Mouse (Mus musculus) heart, postnatal 0 days (tissue): ENCODE results near the gene Sec31a.

Source experiments
- CTCF ChIP-seq: IDR thresholded peaks from 2 replicates; pipeline ENCODE4 v1.5.1; 2016; ENCODE audit warnings: antibody characterized with exemption, control low read depth, low read depth
- EP300 ChIP-seq: IDR thresholded peaks from 2 replicates; pipeline ENCODE4 v1.6.1; 2016; ENCODE audit warnings: antibody characterized with exemption, low read depth

DNA sequence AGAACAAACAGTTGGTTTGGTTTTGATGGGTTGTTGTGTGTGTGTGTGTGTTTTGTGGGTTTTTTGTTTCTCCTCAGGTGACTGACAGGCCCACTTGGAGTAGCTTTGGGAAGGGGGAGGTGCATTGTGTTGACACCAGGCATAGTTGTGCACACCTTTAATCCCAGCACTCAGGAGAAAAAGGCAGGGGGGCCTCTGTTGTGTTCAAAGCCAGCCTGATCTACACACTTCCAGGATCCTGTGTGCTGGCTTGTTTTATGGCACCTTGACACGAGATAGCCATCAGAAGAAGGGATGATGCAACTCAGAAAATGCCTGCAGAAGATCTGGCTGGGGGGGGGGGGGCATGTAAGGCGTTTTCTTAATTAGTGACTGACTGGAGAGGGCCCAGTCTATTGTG is 14.9 kb upstream of the Sec31a start:
- no peak for TF ChIP-seq EP300
- TF ChIP-seq CTCF, result no peak
